Mouse (Mus musculus) embryonic facial prominence, embryonic 14.5 days (tissue): ENCODE measurements around the gene Trim59. TPM values are rescaled to one million over a fixed set of nuclear protein-coding genes. Genes with fewer than 3 reads are reported as not detected.

Experiments
- ATAC-seq: fragments of 200-750 bp; cut with Nextera tagmentation; 2 replicates; pipeline ENCODE4 v1.8.0; 2017; ENCODE audit warnings: low read depth, moderate number of reproducible peaks, moderate TSS enrichment
- DNase-seq: peaks from one replicate; pipeline ENCODE4 v3.0.0-alpha.2; 2015; ENCODE audit warnings: low spot score
- H3K27ac ChIP-seq: fragments of 300-500 bp; sonication (generic); replicated peaks from 2 replicates; pipeline ENCODE4 v1.5.1; 2014; ENCODE audit warnings: low read depth, mild to moderate bottlenecking, low read length, moderate library complexity
- H3K27me3 ChIP-seq: fragments of 300-500 bp; sonication (generic); replicated peaks from 2 replicates; pipeline ENCODE4 v1.6.1; 2014; ENCODE audit warnings: low read length; ENCODE audit not compliant: control insufficient read depth, insufficient read depth
- H3K36me3 ChIP-seq: fragments of 300-500 bp; sonication (generic); 2 replicates; pipeline ENCODE4 v1.6.1; 2014; ENCODE audit warnings: low read length, mixed read lengths; ENCODE audit not compliant: control insufficient read depth, insufficient read depth
- H3K4me1 ChIP-seq: fragments of 300-500 bp; sonication (generic); 2 replicates; pipeline ENCODE4 v1.6.1; 2014; ENCODE audit warnings: antibody characterized with exemption, low read length; ENCODE audit not compliant: control insufficient read depth, insufficient read depth
- H3K4me2 ChIP-seq: fragments of 300-500 bp; sonication (generic); 2 replicates; pipeline ENCODE4 v1.6.1; 2014; ENCODE audit warnings: low read depth, mild to moderate bottlenecking, low read length, moderate library complexity, mixed read lengths
- H3K4me3 ChIP-seq: fragments of 300-500 bp; sonication (generic); 2 replicates; pipeline ENCODE4 v1.5.1; 2014; ENCODE audit warnings: low read depth, mild to moderate bottlenecking, low read length
- H3K9ac ChIP-seq: fragments of 300-500 bp; sonication (generic); 2 replicates; pipeline ENCODE4 v1.6.1; 2014; ENCODE audit warnings: low read depth, mild to moderate bottlenecking, low read length, moderate library complexity, mixed read lengths
- H3K9me3 ChIP-seq: fragments of 300-500 bp; sonication (generic); 2 replicates; pipeline ENCODE4 v1.6.1; 2016; ENCODE audit warnings: low read length; ENCODE audit not compliant: control insufficient read depth
- WGBS: fragments of 180-500 bp; shearing (Covaris S2); extraction: QIAGEN DNeasy Blood & Tissue Kit; methylation state at CpG from one replicate; pipeline ENCODE4 v1.1.7; 2014; 5-methylcytosine and 5-hydroxymethylcytosine counted together
- microRNA counts: library from miRNA; unstranded; fragments of <30 nt; microRNA quantifications from one replicate; lab custom pipeline; 2017
- microRNA-seq: library from miRNA; unstranded; fragments of <30 nt; microRNA quantifications from one replicate; pipeline ENCODE4, GENCODE M21; 2016; ENCODE audit warnings: borderline number of aligned reads
- polyA plus RNA-seq: library from polyadenylated mRNA; unstranded; fragments of >200 nt; fragmentation: Nextera tagmentation; extraction: Ambion mirVana; gene quantifications from 2 replicates; pipeline ENCODE4 v1.2.1, GENCODE M21; 2014

Trim59 gene
- polyA plus RNA-seq, 1 experiment from 2014 or later, result 75.9 TPM

DNA sequence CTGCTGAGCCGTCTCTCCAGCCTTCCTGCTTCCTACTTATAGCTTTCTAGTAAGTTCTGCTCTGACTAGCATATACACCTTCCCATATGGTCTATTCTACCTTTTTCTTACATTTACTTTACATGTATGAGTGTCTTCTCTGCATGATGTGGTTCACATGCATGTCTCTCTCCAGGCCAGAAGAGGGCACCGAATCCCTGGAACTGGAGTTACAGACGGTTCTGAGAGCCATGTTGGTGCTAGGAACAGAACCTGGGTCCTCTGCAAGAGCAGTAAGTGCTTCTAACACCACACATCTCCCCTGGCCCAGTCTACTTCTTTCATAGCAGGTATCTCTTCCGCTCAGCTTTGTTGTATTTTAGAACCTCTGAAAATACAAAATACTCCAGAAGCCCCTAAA lies 41.8 kb downstream of the Trim59 start:
- Histone ChIP-seq H3K9ac (no peak overlapping the region), H3K27me3 (no peaks in the 10 kb centered on the region), H3K9me3 (no peaks in the 10 kb centered on the region), H3K4me2 (no peak overlapping the region), H3K27ac (no peak overlapping the region), H3K4me3 (no peak overlapping the region), H3K4me1 (peaks cover 15% of the 10 kb centered on the region), H3K36me3 (no peaks in the 10 kb centered on the region)
- DNase-seq, result no peak
- WGBS, result 90% methylated on average over 4 of the region's 4 CpGs
- no peak for ATAC-seq

GRCm38 (mm10) chr3:68986550-68986949 lies 58.0 kb downstream of the Trim59 start:
- Histone ChIP-seq H3K4me1 (no peaks in the 10 kb centered on the region), H3K27me3 (no peaks in the 10 kb centered on the region), H3K27ac (no peak overlapping the region), H3K9me3 (no peaks in the 10 kb centered on the region), H3K4me3 (no peak overlapping the region), H3K9ac (no peak overlapping the region), H3K36me3 (peaks cover 28% of the 10 kb centered on the region), H3K4me2 (no peak overlapping the region)
- DNase-seq (no peak), ATAC-seq (no peak)
- WGBS, result 86% methylated on average over 2 of the region's 2 CpGs

MicroRNA genes within 50 kb of the gene (microRNA counts, 519-probe panel; counts per million panel counts)
- 4,014 counts per million, percentile 93 among the panel's probes with 10 or more counts for microRNA mmu-miR-15b (lab: Ali Mortazavi, UCI)

Small RNA genes lying within 50 kb of the gene (microRNA-seq; reads per million reads assigned to microRNA genes)
- gene Mir15b (917 reads per million, percentile 75 among the genes with 10 or more reads in this experiment), gene Mir16-2 (763 reads per million, percentile 72 among the genes with 10 or more reads in this experiment)

Other genes starting within 250 kb of the Trim59 start
- 1.1 and 1.7 TPM in 2 replicates for gene 1110032F04Rik, start 175.2 kb downstream of the Trim59 start, polyA plus RNA-seq
- 17.5 and 18.3 TPM in 2 replicates for gene Ift80, start 40.2 kb downstream of the Trim59 start, polyA plus RNA-seq
- gene Smc4, start 40.0 kb downstream of the Trim59 start, polyA plus RNA-seq, result 121 and 127 TPM in 2 replicates
- gene Kpna4, start 82.4 kb upstream of the Trim59 start, polyA plus RNA-seq, result 34.8 and 35.5 TPM in 2 replicates
- not detected in 2 replicates for gene Arl14, start 177.7 kb upstream of the Trim59 start, polyA plus RNA-seq